Mouse (Mus musculus): ENCODE data around the gene Ier5. TPM values are rescaled to one million over a fixed set of nuclear protein-coding genes. Genes with fewer than 3 reads are reported as not detected.

Ier5 gene
- polyA plus RNA-seq, 1 experiment = 9.8 TPM

- H3K4me1 ChIP-seq (ENCODE audit: control insufficient read depth, insufficient read depth, low read length) = peaks cover 15% of the 10 kb centered on the region
- H3K27me3 ChIP-seq (replicated peaks; ENCODE audit: control insufficient read depth, insufficient read depth, low read length) = no peaks in the 10 kb centered on the region
- peak; percentile 95 for DNase-seq
- peak; percentile 99 for TF ChIP-seq CTCF (conservative IDR thresholded peaks at IDR 0.05; ENCODE audit: insufficient read depth, insufficient read length, low read depth, low read length)
- TF ChIP-seq POLR2A (IDR thresholded peaks at IDR 0.05; ENCODE audit: low read depth, low read length) = no peak
- H3K4me3 ChIP-seq (ENCODE audit: insufficient read depth, low read depth, low read length) = no peak overlapping the region
- no peak overlapping the region for H3K27ac ChIP-seq (ENCODE audit: insufficient read depth, low read depth, low read length)
- no peaks in the 10 kb centered on the region for H3K36me3 ChIP-seq (ENCODE audit: control insufficient read depth, insufficient read depth, low read length)
- WGBS = under 1% methylated on average over 5 of the region's 5 CpGs
These were observed 50.5 kb downstream of the Ier5 start for GRCm38 (mm10) chr1:155048947-155049346.

Other genes starting within 250 kb of the Ier5 start
- 0.08 and 0.28 TPM in 2 replicates for gene Cacna1e, start 215.1 kb downstream of the Ier5 start, polyA plus RNA-seq (2012; rRNA removed)
- 3.3 and 4.5 TPM in 2 replicates for gene Mr1, start 47.2 kb upstream of the Ier5 start, polyA plus RNA-seq (2012; rRNA removed)
- 38.9 and 42.6 TPM in 2 replicates for gene Stx6, start 59.1 kb upstream of the Ier5 start, polyA plus RNA-seq (2012; rRNA removed)
- 92.2 and 98.3 TPM in 2 replicates for gene BC034090, start 144.8 kb upstream of the Ier5 start, polyA plus RNA-seq (2012; rRNA removed)